ENCODE assay signal across 9 mouse cellular contexts in genomic region chr1:171193093-171193840, GRCm38 (mm10). TPM values are rescaled to one million over a fixed set of nuclear protein-coding genes. Genes with fewer than 3 reads are reported as not detected.
DNase-seq lines count a peak whose midpoint lies in the region; ATAC-seq and TF ChIP-seq lines count a peak whose summit lies in the region.
"Had no signal": no experiment of that assay in that cellular context is flagged by ENCODE, and none has a peak within 500 bp of the region (broad histone marks: within the 10 kb centered on the region; RNA-seq: fewer than 3 reads in every experiment).

No protein-coding gene starts in this region.

- 3% methylated on average over 18 of the region's 18 CpGs for WGBS in midbrain, embryonic 12.5 days

- intact Hi-C loops in heart, postnatal 10 days (cut with DNase I), result loop anchor here (2.0 kb wide), 1 partner anchor 28 kb away; no protein-coding TSS in a partner anchor

- no peak for TF ChIP-seq CTCF in cortical plate, adult 2 months (IDR thresholded peaks at IDR 0.05; ENCODE audit: extremely low read depth, insufficient read depth, low read length)

- H3K27ac ChIP-seq in cortical plate, adult 2 months (ENCODE audit: insufficient read depth, low read length), result peak overlapping the region; percentile 36; the same call in 1 of the 2 replicates
- peak overlapping the region; percentile 66 for H3K27ac ChIP-seq in midbrain, embryonic 12.5 days (replicated peaks)

- no peaks in the 10 kb centered on the region for H3K9me3 ChIP-seq in midbrain, embryonic 12.5 days

- DNase-seq in adrenal gland, adult 2 months, result peak; percentile 41
- no peak for DNase-seq in adrenal gland, postnatal 4 days (ENCODE audit: low spot score in 2 of 2)
- DNase-seq in heart, postnatal 10 days, result peak; percentile 29 to 49
- DNase-seq in ovary, postnatal 36 days (ENCODE audit: low spot score), result no peak
- no peak for DNase-seq in natural killer cell, adult 2 months (ENCODE audit: low spot score in 2 of 2)
- no peak for DNase-seq in frontal cortex, adult 2 months (ENCODE audit: extremely low spot score in 1 of 2, low spot score in 1 of 2)
- DNase-seq: adrenal gland, postnatal 14 days had no signal

- H3K4me3 ChIP-seq in cortical plate, adult 2 months (ENCODE audit: insufficient read depth, low read length), result peak overlapping the region; percentile 33
- H3K4me3 ChIP-seq in midbrain, embryonic 12.5 days, result peak overlapping the region; percentile 20

- peak; percentile 27 for ATAC-seq in midbrain, embryonic 12.5 days (ENCODE audit: low FRiP score, low read depth)

- TF ChIP-seq POLR2A in cortical plate, adult 2 months (IDR thresholded peaks at IDR 0.05; ENCODE audit: extremely low read depth, insufficient read depth, low read length), result no peak

- peaks cover 3% of the 10 kb centered on the region; the same call in 1 of the 2 replicates for H3K4me1 ChIP-seq in cortical plate, adult 2 months (ENCODE audit: control insufficient read depth, insufficient read depth, low read length)
- peaks cover 47% of the 10 kb centered on the region for H3K4me1 ChIP-seq in midbrain, embryonic 12.5 days

- peaks cover 44% of the 10 kb centered on the region for H3K27me3 ChIP-seq in midbrain, embryonic 12.5 days

- H3K9ac ChIP-seq in midbrain, embryonic 12.5 days (replicated peaks), result peak overlapping the region; percentile 35

- H3K4me2 ChIP-seq in midbrain, embryonic 12.5 days (replicated peaks), result peak overlapping the region; percentile 52

- H3K36me3 ChIP-seq in midbrain, embryonic 12.5 days, result no peaks in the 10 kb centered on the region

RNA-seq across cellular contexts. Expression of gene Pcp4l1, which starts 2.8 kb away (rescaled TPM):
- 10 to 100 TPM; 42.6 to 54.7 TPM for total RNA-seq in adrenal gland, adult 2 months (2021)
- polyA plus RNA-seq in adrenal gland, adult 2 months (2012; rRNA removed), result 68.9 and 73.5 TPM in 2 replicates
- total RNA-seq in adrenal gland, postnatal 4 days (2021), result 10 to 100 TPM; 29.5 to 32.0 TPM
- 109 and 168 TPM in 2 replicates for polyA plus RNA-seq in cortical plate, adult 2 months (2012; rRNA removed)
- total RNA-seq in heart, postnatal 10 days (2021), result 100 to 1,000 TPM; 136 to 146 TPM
- 20.4 and 20.8 TPM in 2 replicates for polyA plus RNA-seq in midbrain, embryonic 12.5 days (2016; fragmentation: Nextera tagmentation; extraction: Ambion mirVana)
- 514 and 520 TPM in 2 replicates for polyA plus RNA-seq in frontal cortex, adult 2 months (2012; rRNA removed)

RNA-seq across cellular contexts. Expression of gene Nr1i3, which starts 20.5 kb away (rescaled TPM):
- total RNA-seq in adrenal gland, adult 2 months (2021), result under 1 TPM in 1 of 2 experiments, not detected in 1; 0.40 TPM
- not detected in 2 replicates for polyA plus RNA-seq in adrenal gland, adult 2 months (2012; rRNA removed)
- 10 to 100 TPM in 1 of 2 experiments, under 1 TPM in 1; 0.92 to 10.3 TPM for total RNA-seq in adrenal gland, postnatal 4 days (2021)
- 0.11 and 0.15 TPM in 2 replicates for polyA plus RNA-seq in cortical plate, adult 2 months (2012; rRNA removed)
- total RNA-seq in heart, postnatal 10 days (2021), result not detected
- 0.11 and 0.47 TPM in 2 replicates for polyA plus RNA-seq in midbrain, embryonic 12.5 days (2016; fragmentation: Nextera tagmentation; extraction: Ambion mirVana)
- 0.10 and 0.17 TPM in 2 replicates for polyA plus RNA-seq in frontal cortex, adult 2 months (2012; rRNA removed)

RNA-seq across cellular contexts. Expression of gene Tomm40l, which starts 29.0 kb away (rescaled TPM):
- total RNA-seq in adrenal gland, adult 2 months (2021), result 10 to 100 TPM; 34.4 to 63.1 TPM
- polyA plus RNA-seq in adrenal gland, adult 2 months (2012; rRNA removed), result 37.2 and 45.3 TPM in 2 replicates
- total RNA-seq in adrenal gland, postnatal 4 days (2021), result 10 to 100 TPM; 41.6 to 43.5 TPM
- polyA plus RNA-seq in cortical plate, adult 2 months (2012; rRNA removed), result 82.2 and 94.6 TPM in 2 replicates
- 10 to 100 TPM; 88.9 to 95.9 TPM for total RNA-seq in heart, postnatal 10 days (2021)
- polyA plus RNA-seq in midbrain, embryonic 12.5 days (2016; fragmentation: Nextera tagmentation; extraction: Ambion mirVana), result 28.5 and 33.4 TPM in 2 replicates
- polyA plus RNA-seq in frontal cortex, adult 2 months (2012; rRNA removed), result 75.9 and 77.3 TPM in 2 replicates

RNA-seq across cellular contexts. Expression of gene Apoa2, which starts 31.6 kb away (rescaled TPM):
- total RNA-seq in adrenal gland, adult 2 months (2021), result 10 to 100 TPM in 1 of 2 experiments, 1 to 10 TPM in 1; 4.5 to 48.6 TPM
- polyA plus RNA-seq in adrenal gland, adult 2 months (2012; rRNA removed), result 7.8 TPM in 1 of 2 replicates, not detected in the other
- total RNA-seq in adrenal gland, postnatal 4 days (2021), result 100 to 1,000 TPM in 1 of 2 experiments, 10 to 100 TPM in 1; 18.3 to 847 TPM
- 2.8 and 3.0 TPM in 2 replicates for polyA plus RNA-seq in cortical plate, adult 2 months (2012; rRNA removed)
- total RNA-seq in heart, postnatal 10 days (2021), result 1 to 10 TPM; 2.3 to 4.2 TPM
- 2.9 and 6.6 TPM in 2 replicates for polyA plus RNA-seq in midbrain, embryonic 12.5 days (2016; fragmentation: Nextera tagmentation; extraction: Ambion mirVana)
- polyA plus RNA-seq in frontal cortex, adult 2 months (2012; rRNA removed), result 3.9 and 5.2 TPM in 2 replicates

RNA-seq across cellular contexts. Expression of gene Fcer1g, which starts 40.9 kb away (rescaled TPM):
- 10 to 100 TPM; 22.9 to 31.2 TPM for total RNA-seq in adrenal gland, adult 2 months (2021)
- polyA plus RNA-seq in adrenal gland, adult 2 months (2012; rRNA removed), result 56.0 and 66.2 TPM in 2 replicates
- 10 to 100 TPM; 22.4 to 23.2 TPM for total RNA-seq in adrenal gland, postnatal 4 days (2021)
- 35.9 and 40.7 TPM in 2 replicates for polyA plus RNA-seq in cortical plate, adult 2 months (2012; rRNA removed)
- 1 to 10 TPM; 9.0 to 9.6 TPM for total RNA-seq in heart, postnatal 10 days (2021)
- 22.3 and 28.4 TPM in 2 replicates for polyA plus RNA-seq in midbrain, embryonic 12.5 days (2016; fragmentation: Nextera tagmentation; extraction: Ambion mirVana)
- polyA plus RNA-seq in frontal cortex, adult 2 months (2012; rRNA removed), result 37.1 and 40.6 TPM in 2 replicates

Comparison
In these comparisons a context has a peak if more than half of its experiments do, and no peak if none do; other contexts are left out.
1. DNase-seq: peak in adrenal gland, adult 2 months (single experiment) and heart, postnatal 10 days (2 of 2); none in adrenal gland, postnatal 4 days (0 of 2), ovary, postnatal 36 days (single experiment), natural killer cell, adult 2 months (0 of 2) and frontal cortex, adult 2 months (0 of 2).